Mouse (Mus musculus) ES-Bruce4 (cell line): ENCODE results near the gene Rnf111.

ENCODE experiments used
- CTCF ChIP-seq: IDR thresholded peaks from one replicate; pipeline ENCODE4 v1.8.1; 2011; ENCODE audit warnings: low read depth, low read length
- EP300 ChIP-seq: IDR thresholded peaks from 2 replicates; pipeline ENCODE4 v1.6.1; 2011; ENCODE audit warnings: low read depth, low read length; ENCODE audit not compliant: insufficient read depth
- POLR2A ChIP-seq: IDR thresholded peaks from one replicate; pipeline ENCODE4 v1.8.1; 2011; ENCODE audit warnings: low read length; ENCODE audit not compliant: insufficient read depth

- TF ChIP-seq EP300: no peak
- no peak for TF ChIP-seq CTCF
- no peak for TF ChIP-seq POLR2A
Observed at GRCm38 (mm10) chr9:70473400-70473799, 30.1 kb downstream of the Rnf111 start.
